In genomic region chr13:67060786-67061358, GRCm38 (mm10) we compare ENCODE assay signal across 8 mouse cellular contexts. TPM values are rescaled to one million over a fixed set of nuclear protein-coding genes. Genes with fewer than 3 reads are reported as not detected.
DNase-seq lines count a peak whose midpoint lies in the region; ATAC-seq and TF ChIP-seq lines count a peak whose summit lies in the region.

Zfp712 (minus strand) TSS chr13:67061170.

- peak; percentile 84 for DNase-seq in WW6 (ENCODE audit: low read depth, low spot score)
- DNase-seq in cerebellum, postnatal 4 days (ENCODE audit: low spot score in 2 of 2): peak; percentile 53 to 83
- DNase-seq in gastrocnemius, adult 2 months: peak; percentile 93
- DNase-seq in hindbrain, postnatal 0 days (ENCODE audit: low spot score): peak; percentile 97
- peak; percentile 88 to 93 for DNase-seq in left cerebral cortex, adult 2 months (ENCODE audit: extremely low spot score in 1 of 2, low spot score in 2 of 2)
- peak; percentile 94 to 98 for DNase-seq in right cerebral cortex, adult 2 months (ENCODE audit: low spot score in 2 of 2)
- DNase-seq in urinary bladder, postnatal 14 days (ENCODE audit: low spot score): peak; percentile 93

- H3K27me3 ChIP-seq in hindbrain, postnatal 0 days (ENCODE audit: insufficient read depth, low read length): no peaks in the 10 kb centered on the region

- H3K9me3 ChIP-seq in hindbrain, postnatal 0 days (ENCODE audit: low read length): no peaks in the 10 kb centered on the region

- intact Hi-C loops in gastrocnemius, adult 2 months (cut with DNase I): loop anchor here (1.0 to 2.0 kb wide), 2 partner anchors 20 to 48 kb away; partner anchors contain the start of gene Gm28557
- intact Hi-C loops in left cerebral cortex, adult 2 months (cut with DNase I): loop anchor here (1.0 to 2.0 kb wide), 2 partner anchors 20 to 68 kb away; no protein-coding TSS in a partner anchor

- no peak for TF ChIP-seq CTCF in gastrocnemius, adult 2 months (IDR thresholded peaks at IDR 0.05)
- peak; percentile 43; the same call in 1 of the 2 replicates for TF ChIP-seq CTCF in hindbrain, postnatal 0 days (IDR thresholded peaks at IDR 0.05; ENCODE audit: low read depth)
- TF ChIP-seq CTCF in left cerebral cortex, adult 2 months (IDR thresholded peaks at IDR 0.05): no peak; the same call in 1 of the 2 replicates

- peak within 1 kb of the TSS; percentile 60 for H3K9ac ChIP-seq in hindbrain, postnatal 0 days (replicated peaks; ENCODE audit: low read length)

- ATAC-seq in hindbrain, postnatal 0 days: peak; percentile 97
- ATAC-seq in megakaryocyte, adult 5-6 weeks (ENCODE audit: poor library complexity, severe bottlenecking): peak; percentile 93

- H3K4me2 ChIP-seq in hindbrain, postnatal 0 days (ENCODE audit: low read depth, low read length): peak within 1 kb of the TSS; percentile 86

- H3K27ac ChIP-seq in gastrocnemius, adult 2 months: peak within 1 kb of the TSS; percentile 94
- peak within 1 kb of the TSS; percentile 77 for H3K27ac ChIP-seq in hindbrain, postnatal 0 days
- peak within 1 kb of the TSS; percentile 85 for H3K27ac ChIP-seq in left cerebral cortex, adult 2 months

- H3K4me1 ChIP-seq in hindbrain, postnatal 0 days (ENCODE audit: insufficient read depth, low read length): no peaks in the 10 kb centered on the region; the same call in 1 of the 2 replicates

- peak within 1 kb of the TSS; percentile 79 for H3K4me3 ChIP-seq in gastrocnemius, adult 2 months
- H3K4me3 ChIP-seq in hindbrain, postnatal 0 days (ENCODE audit: low read length): peak within 1 kb of the TSS; percentile 60
- H3K4me3 ChIP-seq in left cerebral cortex, adult 2 months: peak within 1 kb of the TSS; percentile 56

- WGBS in hindbrain, postnatal 0 days: under 1% methylated on average over 26 of the region's 27 CpGs

- no peaks in the 10 kb centered on the region for H3K36me3 ChIP-seq in hindbrain, postnatal 0 days (ENCODE audit: insufficient read depth, low read length)

RNA-seq across cellular contexts. Expression of gene Zfp712, which starts in this region (rescaled TPM):
- 1 to 10 TPM; 1.1 to 1.2 TPM for total RNA-seq in gastrocnemius, adult 2 months (2021)
- 3.6 TPM in 2 replicates for total RNA-seq in hindbrain, postnatal 0 days (2014; rRNA removed)
- 2.5 and 2.7 TPM in 2 replicates for polyA plus RNA-seq in hindbrain, postnatal 0 days (2015; fragmentation: Nextera tagmentation; extraction: Ambion mirVana)
- 1 to 10 TPM; 4.3 to 4.7 TPM for total RNA-seq in left cerebral cortex, adult 2 months (2021)
- 4.2 and 6.2 TPM in 2 replicates for total RNA-seq in megakaryocyte, adult 5-6 weeks (2015)
- total RNA-seq in megakaryocyte, adult 5-6 weeks (2017): 4.3 and 5.5 TPM in 2 replicates

Comparison
In these comparisons a context has a peak if more than half of its experiments do, and no peak if none do; other contexts are left out.
1. Peak in every context shown above with its lines: DNase-seq, ATAC-seq, H3K4me3 ChIP-seq and H3K27ac ChIP-seq.